Mouse (Mus musculus): Measurements from ENCODE around the gene Mafk. TPM values are rescaled to one million over a fixed set of nuclear protein-coding genes. Genes with fewer than 3 reads are reported as not detected.

The Mafk gene
- total and polyA plus RNA-seq, 3 experiments: 16.4 to 24.1 (median 23.6) TPM

DNA sequence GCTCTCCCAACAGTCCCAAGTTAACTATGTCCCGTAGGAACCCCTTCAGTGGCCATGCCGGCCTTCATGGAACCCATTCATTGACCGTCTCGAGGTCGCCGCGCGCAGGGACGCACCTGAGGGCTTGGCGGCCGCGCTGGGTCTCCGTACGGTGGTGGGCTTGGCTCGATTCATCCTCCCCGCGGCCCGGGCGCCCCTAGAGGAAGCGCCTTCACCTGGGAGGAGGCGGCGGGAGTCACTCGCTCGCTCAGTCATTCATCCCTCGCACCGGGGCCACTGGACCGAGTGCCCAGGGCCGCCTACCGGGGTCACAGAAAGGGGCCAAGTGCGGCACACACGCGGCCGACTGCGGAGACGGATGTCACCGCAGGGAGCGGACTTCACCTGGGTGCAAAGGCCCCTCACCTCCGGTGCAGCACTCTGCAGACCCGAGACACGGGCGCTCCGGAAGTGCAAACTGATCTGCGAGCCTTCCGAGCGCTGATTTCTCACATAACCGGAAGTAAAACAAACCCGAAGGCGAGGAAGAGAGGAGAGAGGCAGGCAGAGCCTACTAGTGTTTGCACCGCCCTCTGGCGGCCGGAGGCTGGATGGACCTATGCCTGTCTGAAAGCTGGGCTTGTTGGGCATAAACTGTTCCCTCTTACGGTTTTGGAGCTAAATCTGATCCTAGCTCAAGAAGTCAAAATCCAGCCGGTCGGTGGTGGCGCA, 15.9 kb upstream of the Mafk start, which contains the start of gene Ints1 (continued):
- no peak for TF ChIP-seq E2F4 (IDR thresholded peaks at IDR 0.05; ENCODE audit: insufficient replicate concordance, low read depth, low read length)
- TF ChIP-seq KAT2A (IDR thresholded peaks at IDR 0.05; ENCODE audit: insufficient replicate concordance, low read length): peak; percentile 94; the same call in 1 of the 2 replicates
- TF ChIP-seq BHLHE40 (IDR thresholded peaks at IDR 0.05; ENCODE audit: low read depth, low read length): 0 out of 2 replicates have a peak, but pooled peaks have one; percentile 29
- 0 out of 2 replicates have a peak, but pooled peaks have one; percentile 23 for TF ChIP-seq JUND (conservative IDR thresholded peaks at IDR 0.05; ENCODE audit: low read depth, low read length)
- peak; percentile 72; the same call in 1 of the 2 replicates for TF ChIP-seq MEF2A (IDR thresholded peaks at IDR 0.05; ENCODE audit: borderline replicate concordance, low read depth, low read length)
- no peak for TF ChIP-seq PAX5 (IDR thresholded peaks at IDR 0.05; ENCODE audit: low read length)
- no peak; the same call in 1 of the 2 replicates for TF ChIP-seq MXI1 (IDR thresholded peaks at IDR 0.05; ENCODE audit: low read depth, low read length)
- TF ChIP-seq CHD2 (IDR thresholded peaks at IDR 0.05; ENCODE audit: low read length): peak; percentile 89
- TF ChIP-seq POLR2AphosphoS2 (IDR thresholded peaks at IDR 0.05; ENCODE audit: low read depth, low read length): no peak
- TF ChIP-seq GABPA (IDR thresholded peaks at IDR 0.05; ENCODE audit: insufficient replicate concordance, low read depth, low read length): peak; percentile 96
- 0 out of 2 replicates have a peak, but pooled peaks have one; percentile 53 for TF ChIP-seq IRF4 (IDR thresholded peaks at IDR 0.05; ENCODE audit: low read depth, low read length)
- TF ChIP-seq CTCF (conservative IDR thresholded peaks at IDR 0.05 in 1 of 2, IDR thresholded peaks at IDR 0.05 in 1 of 2; ENCODE audit: low read depth in 2 of 2, low read length in 2 of 2): peak; percentile 74 to 88
- peak; percentile 95 for TF ChIP-seq SIN3A (IDR thresholded peaks at IDR 0.05; ENCODE audit: low read length)
- TF ChIP-seq ZKSCAN1 (IDR thresholded peaks at IDR 0.05; ENCODE audit: borderline replicate concordance, low read depth, low read length): no peak
- TF ChIP-seq SMC3 (IDR thresholded peaks at IDR 0.05; ENCODE audit: low read depth, low read length): no peak
- TF ChIP-seq UBTF (IDR thresholded peaks at IDR 0.05; ENCODE audit: low read depth, low read length): no peak
- no peak for TF ChIP-seq EP300 (IDR thresholded peaks at IDR 0.05; ENCODE audit: low read length)
- TF ChIP-seq TCF12 (IDR thresholded peaks at IDR 0.05; ENCODE audit: low read depth, low read length): peak; percentile 86

DNA sequence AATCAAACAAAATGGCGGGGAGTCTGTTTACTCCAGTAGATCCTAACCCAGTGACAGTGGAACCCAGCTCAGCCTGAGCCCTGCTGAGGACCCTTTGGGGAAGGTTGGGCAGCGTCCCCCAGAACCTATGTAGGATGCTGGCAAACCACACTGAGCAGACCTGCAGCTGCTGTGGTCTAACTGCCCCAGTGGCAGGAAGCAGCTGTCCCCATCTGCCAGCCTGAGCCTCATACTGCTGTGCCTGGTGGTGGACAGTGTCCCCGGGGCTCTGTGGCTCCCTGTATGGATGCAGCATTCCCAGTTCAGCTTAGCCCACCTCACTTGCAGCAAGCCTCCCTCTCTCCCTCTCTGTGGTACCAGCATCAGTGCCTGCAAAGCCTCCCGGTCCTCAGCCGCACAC, 14.3 kb upstream of the Mafk start:
- H3K27ac ChIP-seq (ENCODE audit: insufficient read depth, low read depth): no peak overlapping the region
- TF ChIP-seq POLR2A (IDR thresholded peaks at IDR 0.05; ENCODE audit: low read depth, low read length): no peak
- no peak for TF ChIP-seq SIN3A (IDR thresholded peaks at IDR 0.05; ENCODE audit: low read length)
- no peak for TF ChIP-seq ZC3H11A (IDR thresholded peaks at IDR 0.05; ENCODE audit: low read depth, low read length)
- no peaks in the 10 kb centered on the region for H3K27me3 ChIP-seq (replicated peaks)
- H3K79me2 ChIP-seq (replicated peaks; ENCODE audit: control insufficient read depth, extremely low read depth, insufficient read depth, poor library complexity, severe bottlenecking): peaks cover 14% of the 10 kb centered on the region; the same call in 1 of the 2 replicates
- in situ Hi-C loops (cut with MboI; ENCODE audit: low pct_ligation_motif_present, low pct_unique_long_range_greater_than_20kb, low sequenced_read_pairs) (no loop called here), dilution Hi-C loops (cut with MboI; ENCODE audit: extremely low pct_ligation_motif_present, extremely low pct_unique_long_range_greater_than_20kb, low sequenced_read_pairs) (no loop called here)
- H3K9ac ChIP-seq (ENCODE audit: insufficient read depth, low read depth): no peak overlapping the region
- no peaks in the 10 kb centered on the region for H3K9me3 ChIP-seq (replicated peaks; ENCODE audit: low read length)
- H3K36me3 ChIP-seq (replicated peaks in 1 of 2; ENCODE audit: control insufficient read depth in 1 of 2, insufficient read depth in 1 of 2, low read length in 1 of 2): peaks cover 18 to 21% of the 10 kb centered on the region in 2 experiments
- H3K4me3 ChIP-seq (replicated peaks in 1 of 3; ENCODE audit: low read depth in 2 of 3, low read length in 2 of 3, poor library complexity in 1 of 3): no peak overlapping the region
- H3K4me2 ChIP-seq (ENCODE audit: insufficient read depth, low read depth, poor library complexity, severe bottlenecking): no peak overlapping the region
- peaks cover 9 to 34% of the 10 kb centered on the region in 2 experiments for H3K4me1 ChIP-seq (ENCODE audit: control insufficient read depth in 1 of 2, insufficient read depth in 2 of 2)
- no peak for DNase-seq (ENCODE audit: extremely low read depth)
